Mouse (Mus musculus): ENCODE data around the gene Pax6.

GRCm38 (mm10) chr2:105670731-105671095, 2.0 kb downstream of the Pax6 start:
- TF ChIP-seq CTCF (IDR thresholded peaks at IDR 0.05; ENCODE audit: low read depth, low read length): no peak
- TF ChIP-seq POLR2A (IDR thresholded peaks at IDR 0.05; ENCODE audit: borderline replicate concordance, low read depth, low read length): no peak

Data from bone marrow macrophage, adult 2 months (primary cell).